Mouse (Mus musculus) hindbrain, embryonic 15.5 days (tissue): Measurements from ENCODE around the gene Plekhh3. TPM values are rescaled to one million over a fixed set of nuclear protein-coding genes. Genes with fewer than 3 reads are reported as not detected.

Source experiments
- ATAC-seq: fragments of 200-750 bp; cut with Nextera tagmentation; 2 replicates; pipeline ENCODE4 v1.8.0; 2017; ENCODE audit warnings: low read depth, moderate number of reproducible peaks, moderate TSS enrichment; ENCODE audit not compliant: low FRiP score
- H3K27ac ChIP-seq: fragments of 300-500 bp; sonication (generic); replicated peaks from 2 replicates; pipeline ENCODE4 v1.5.1; 2015; ENCODE audit warnings: mild to moderate bottlenecking, inconsistent platforms
- H3K27me3 ChIP-seq: fragments of 300-500 bp; sonication (generic); 2 replicates; pipeline ENCODE4 v1.6.1; 2015; ENCODE audit warnings: control low read depth, inconsistent platforms
- H3K36me3 ChIP-seq: fragments of 300-500 bp; sonication (generic); 2 replicates; pipeline ENCODE4 v1.6.1; 2015; ENCODE audit warnings: control low read depth, inconsistent platforms
- H3K4me1 ChIP-seq: fragments of 300-500 bp; sonication (generic); replicated peaks from 2 replicates; pipeline ENCODE4 v1.6.1; 2015; ENCODE audit warnings: control low read depth, inconsistent platforms
- H3K4me2 ChIP-seq: fragments of 300-500 bp; sonication (generic); 2 replicates; pipeline ENCODE4 v1.6.1; 2015; ENCODE audit warnings: moderate library complexity, mild to moderate bottlenecking, inconsistent platforms
- H3K4me3 ChIP-seq: fragments of 300-500 bp; sonication (generic); 2 replicates; pipeline ENCODE4 v1.5.1; 2015; ENCODE audit warnings: mild to moderate bottlenecking, inconsistent platforms
- H3K9ac ChIP-seq: fragments of 300-500 bp; sonication (generic); 2 replicates; pipeline ENCODE4 v1.6.1; 2015; ENCODE audit warnings: inconsistent platforms
- H3K9me3 ChIP-seq: fragments of 300-500 bp; sonication (generic); 2 replicates; pipeline ENCODE4 v1.6.1; 2016; ENCODE audit warnings: control low read depth, inconsistent platforms
- WGBS: fragments of 180-500 bp; shearing (Covaris S2); methylation state at CpG from one replicate; pipeline ENCODE4 v1.1.7; 2015; 5-methylcytosine and 5-hydroxymethylcytosine counted together
- microRNA-seq: library from miRNA; unstranded; fragments of <30 nt; microRNA quantifications from one replicate; pipeline ENCODE4, GENCODE M21; 2016
- polyA plus RNA-seq: library from polyadenylated mRNA; unstranded; fragments of >200 nt; fragmentation: Nextera tagmentation; extraction: Ambion mirVana; gene quantifications from 2 replicates; pipeline ENCODE4 v1.2.1, GENCODE M21; 2015

The Plekhh3 gene
- polyA plus RNA-seq, 1 experiment from 2014 or later, result 11.8 TPM

- Histone ChIP-seq H3K9ac (peak overlapping the region; percentile 88), H3K4me1 (peaks cover 34% of the 10 kb centered on the region), H3K4me3 (peak overlapping the region; percentile 89), H3K27ac (peak overlapping the region; percentile 91), H3K4me2 (peak overlapping the region; percentile 94), H3K9me3 (no peaks in the 10 kb centered on the region), H3K27me3 (no peaks in the 10 kb centered on the region), H3K36me3 (peaks cover 6% of the 10 kb centered on the region)
- ATAC-seq, result no peak
- WGBS, result 23% methylated on average over 19 of the region's 19 CpGs
These were observed 50.5 kb downstream of the Plekhh3 start for GRCm38 (mm10) chr11:101120545-101121188.

DNA sequence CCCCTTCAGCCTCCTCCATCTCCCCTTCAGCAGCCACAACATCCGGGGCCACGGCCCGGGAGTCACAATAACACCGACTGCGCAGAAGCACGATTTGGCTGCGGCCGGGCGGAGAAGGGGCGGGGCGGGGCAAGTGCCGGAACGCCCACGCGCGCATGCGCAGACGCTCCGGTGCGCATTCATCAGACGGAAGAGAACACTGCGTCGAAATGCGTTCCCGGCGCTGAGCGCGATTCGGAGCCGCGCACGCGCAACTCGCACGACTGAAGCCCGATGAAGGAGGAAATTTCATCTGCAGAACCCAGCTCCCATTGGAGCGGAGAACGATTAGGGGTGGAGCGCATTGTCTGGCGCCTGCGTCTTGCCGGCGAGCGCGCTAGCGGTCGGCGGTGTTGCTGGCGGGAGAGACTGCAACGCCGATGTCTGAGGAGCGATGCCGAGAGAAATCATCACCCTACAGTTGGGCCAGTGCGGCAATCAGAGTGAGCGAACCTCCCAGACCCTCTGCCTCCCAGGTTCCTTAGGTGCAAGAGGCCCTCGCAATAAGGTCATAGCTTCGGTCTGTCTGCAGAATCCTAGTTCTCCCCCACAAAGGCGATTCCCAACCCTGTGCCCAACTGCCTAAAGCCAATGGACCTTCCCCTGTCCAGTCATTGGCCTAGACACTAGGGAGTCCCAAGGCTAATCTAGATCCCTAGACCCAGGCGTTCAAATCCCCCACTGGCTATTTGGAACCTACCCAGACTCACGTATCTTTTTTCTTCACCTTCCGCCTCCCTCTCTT, 51.2 kb downstream of the Plekhh3 start, which contains the start of the genes Retreg3 and Tubg1:
Retreg3 (minus strand) TSS at position 133 of the 784 bp plus-strand sequence.
Tubg1 (plus strand) TSS at position 178 of the 784 bp plus-strand sequence.
- Histone ChIP-seq H3K27me3 (no peaks in the 10 kb centered on the region), H3K4me2 (peak within 1 kb of the TSS; percentile 94), H3K4me1 (peaks cover 41% of the 10 kb centered on the region), H3K36me3 (peaks cover 5% of the 10 kb centered on the region; the same call in 1 of the 2 replicates), H3K4me3 (peak within 1 kb of the TSS; percentile 89), H3K9ac (peak within 1 kb of the TSS; percentile 97), H3K27ac (peak within 1 kb of the TSS; percentile 91), H3K9me3 (no peaks in the 10 kb centered on the region)
- WGBS, result under 1% methylated on average over 60 of the region's 61 CpGs
- peak; percentile 96 for ATAC-seq

GRCm38 (mm10) chr11:101119131-101119760, 51.9 kb downstream of the Plekhh3 start:
- Histone ChIP-seq H3K27me3 (no peaks in the 10 kb centered on the region), H3K36me3 (peaks cover 5% of the 10 kb centered on the region; the same call in 1 of the 2 replicates), H3K4me2 (peak overlapping the region; percentile 94), H3K4me3 (peak overlapping the region; percentile 89), H3K4me1 (peaks cover 46% of the 10 kb centered on the region), H3K27ac (peak overlapping the region; percentile 91), H3K9me3 (no peaks in the 10 kb centered on the region), H3K9ac (peak overlapping the region; percentile 97)
- under 1% methylated on average over 39 of the region's 39 CpGs for WGBS
- no peak; the same call in 1 of the 2 replicates for ATAC-seq

- Histone ChIP-seq H3K27ac (no peak overlapping the region), H3K9me3 (no peaks in the 10 kb centered on the region), H3K9ac (0 out of 2 replicates have a peak overlapping the region, but pooled peaks have one; percentile 97), H3K4me3 (peak overlapping the region; percentile 89), H3K4me1 (peaks cover 46% of the 10 kb centered on the region), H3K4me2 (peak overlapping the region; percentile 94), H3K36me3 (no peaks in the 10 kb centered on the region), H3K27me3 (no peaks in the 10 kb centered on the region)
- no peak for ATAC-seq
- WGBS, result 53% methylated on average over 4 of the region's 4 CpGs
These were observed 53.0 kb downstream of the Plekhh3 start for GRCm38 (mm10) chr11:101118105-101118504.

DNA sequence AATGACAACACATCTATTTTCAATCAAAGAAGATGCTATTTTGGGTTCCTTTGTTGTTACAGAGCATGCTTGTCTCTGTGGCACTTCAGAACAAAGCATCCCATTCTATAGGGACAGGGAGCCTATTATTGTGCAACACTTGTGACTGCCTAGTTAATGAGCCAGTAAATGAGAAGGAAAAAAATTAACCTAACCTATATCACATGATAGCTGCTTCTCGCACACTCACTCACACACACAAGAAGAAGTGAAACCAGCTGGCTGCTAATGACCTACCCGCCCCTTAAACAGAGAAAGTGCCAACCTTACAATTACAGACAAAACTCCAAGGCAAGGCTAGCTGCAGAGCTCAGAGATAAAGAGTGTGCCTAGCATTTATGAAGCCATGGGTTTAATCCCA, 55.6 kb downstream of the Plekhh3 start:
- no peaks in the 10 kb centered on the region for H3K36me3 ChIP-seq
- no peak overlapping the region for H3K9ac ChIP-seq
- no peak overlapping the region for H3K4me3 ChIP-seq
- 0 out of 2 replicates have a peak overlapping the region, but pooled peaks have one; percentile 3 for H3K27ac ChIP-seq
- WGBS, result 37% methylated on average over 2 of the region's 2 CpGs
- ATAC-seq, result no peak
- H3K4me2 ChIP-seq, result no peak overlapping the region
- peaks cover 36% of the 10 kb centered on the region for H3K4me1 ChIP-seq
- no peaks in the 10 kb centered on the region for H3K27me3 ChIP-seq
- no peaks in the 10 kb centered on the region for H3K9me3 ChIP-seq

Small RNA genes lying within 50 kb of the gene (microRNA-seq; reads per million reads assigned to microRNA genes)
- gene Gm27626, result not detected

Other genes starting within 250 kb of the Plekhh3 start
- 46.0 and 48.4 TPM in 2 replicates for gene Stat3, start 231.8 kb downstream of the Plekhh3 start, polyA plus RNA-seq
- gene Cavin1, start 200.5 kb downstream of the Plekhh3 start, polyA plus RNA-seq, result 47.2 and 50.1 TPM in 2 replicates
- 147 and 157 TPM in 2 replicates for gene Atp6v0a1, start 161.9 kb downstream of the Plekhh3 start, polyA plus RNA-seq
- 13.0 and 15.5 TPM in 2 replicates for gene Naglu, start 101.3 kb downstream of the Plekhh3 start, polyA plus RNA-seq
- 0.47 and 0.48 TPM in 2 replicates for gene Hsd17b1, start 92.9 kb downstream of the Plekhh3 start, polyA plus RNA-seq
- 40.6 and 42.4 TPM in 2 replicates for gene Coasy, start 88.8 kb downstream of the Plekhh3 start, polyA plus RNA-seq
- 85.1 and 90.0 TPM in 2 replicates for gene Mlx, start 84.1 kb downstream of the Plekhh3 start, polyA plus RNA-seq
- gene Psmc3ip, start 75.9 kb downstream of the Plekhh3 start, polyA plus RNA-seq, result 21.3 and 22.5 TPM in 2 replicates
- 23.6 and 25.5 TPM in 2 replicates for gene Retreg3, start 51.5 kb downstream of the Plekhh3 start, polyA plus RNA-seq
- 78.0 and 79.8 TPM in 2 replicates for gene Tubg1, start 51.4 kb downstream of the Plekhh3 start, polyA plus RNA-seq
- 48.0 and 53.1 TPM in 2 replicates for gene Tubg2, start 15.4 kb downstream of the Plekhh3 start, polyA plus RNA-seq
- gene Cntnap1, start 828 bp downstream of the Plekhh3 start, polyA plus RNA-seq, result 7.5 and 8.0 TPM in 2 replicates
- 0.63 and 0.70 TPM in 2 replicates for gene Ccr10, start 4.1 kb upstream of the Plekhh3 start, polyA plus RNA-seq
- gene Ezh1, start 55.1 kb upstream of the Plekhh3 start, polyA plus RNA-seq, result 26.5 and 27.4 TPM in 2 replicates
- gene Ramp2, start 74.7 kb upstream of the Plekhh3 start, polyA plus RNA-seq, result 96.5 and 98.8 TPM in 2 replicates
- gene Vps25, start 82.4 kb upstream of the Plekhh3 start, polyA plus RNA-seq, result 118 and 124 TPM in 2 replicates
- 8.5 and 9.5 TPM in 2 replicates for gene Wnk4, start 89.2 kb upstream of the Plekhh3 start, polyA plus RNA-seq
- 1.0 and 1.2 TPM in 2 replicates for gene Cntd1, start 107.7 kb upstream of the Plekhh3 start, polyA plus RNA-seq
- 223 and 225 TPM in 2 replicates for gene Coa3, start 107.8 kb upstream of the Plekhh3 start, polyA plus RNA-seq
- gene Becn1, start 130.9 kb upstream of the Plekhh3 start, polyA plus RNA-seq, result 173 and 175 TPM in 2 replicates
- gene Psme3, start 144.9 kb upstream of the Plekhh3 start, polyA plus RNA-seq, result 115 and 116 TPM in 2 replicates
- gene Aoc2, start 153.7 kb upstream of the Plekhh3 start, polyA plus RNA-seq, result 1.5 and 2.1 TPM in 2 replicates
- gene Aoc3, start 159.3 kb upstream of the Plekhh3 start, polyA plus RNA-seq, result 0.13 and 0.14 TPM in 2 replicates
- gene G6pc, start 196.2 kb upstream of the Plekhh3 start, polyA plus RNA-seq, result not detected in 2 replicates
- 88.8 and 92.0 TPM in 2 replicates for gene Aarsd1, start 246.3 kb upstream of the Plekhh3 start, polyA plus RNA-seq